Mouse (Mus musculus) heart, embryonic 13.5 days (tissue): ENCODE measurements at regions not wholly inside any gene's neighbourhood (a gene's known extent, or its start where the extent isn't known, plus 50 kb on each side); places are given as distances from the start of the nearest gene placed in this dataset.

Source experiments
- ATAC-seq: fragments of 200-750 bp; cut with Nextera tagmentation; 2 replicates; pipeline ENCODE4 v1.8.0; 2017; ENCODE audit warnings: moderate TSS enrichment; ENCODE audit not compliant: insufficient number of reproducible peaks, low FRiP score, low TSS enrichment; ENCODE audit errors: extremely low read depth
- H3K27ac ChIP-seq: fragments of 300-500 bp; sonication (generic); replicated peaks from 2 replicates; pipeline ENCODE4 v1.5.1; 2015; ENCODE audit warnings: moderate library complexity, mild to moderate bottlenecking, inconsistent platforms
- H3K27me3 ChIP-seq: fragments of 300-500 bp; sonication (generic); replicated peaks from 2 replicates; pipeline ENCODE4 v1.6.1; 2015; ENCODE audit warnings: mild to moderate bottlenecking, inconsistent platforms
- H3K36me3 ChIP-seq: fragments of 300-500 bp; sonication (generic); 2 replicates; pipeline ENCODE4 v1.6.1; 2015; ENCODE audit warnings: mild to moderate bottlenecking, inconsistent platforms
- H3K4me1 ChIP-seq: fragments of 300-500 bp; sonication (generic); 2 replicates; pipeline ENCODE4 v1.6.1; 2015; ENCODE audit warnings: inconsistent platforms
- H3K4me2 ChIP-seq: fragments of 300-500 bp; sonication (generic); 2 replicates; pipeline ENCODE4 v1.6.1; 2015; ENCODE audit warnings: inconsistent platforms, mild to moderate bottlenecking, moderate library complexity
- H3K4me3 ChIP-seq: fragments of 300-500 bp; sonication (generic); 2 replicates; pipeline ENCODE4 v1.5.1; 2015; ENCODE audit warnings: moderate library complexity, mild to moderate bottlenecking, inconsistent platforms
- H3K9ac ChIP-seq: fragments of 300-500 bp; sonication (generic); 2 replicates; pipeline ENCODE4 v1.6.1; 2015; ENCODE audit warnings: inconsistent platforms, mild to moderate bottlenecking, moderate library complexity
- H3K9me3 ChIP-seq: fragments of 300-500 bp; sonication (generic); 2 replicates; pipeline ENCODE4 v1.6.1; 2016; ENCODE audit warnings: inconsistent platforms
- WGBS: fragments of 180-500 bp; shearing (Covaris S2); methylation state at CpG from one replicate; pipeline ENCODE4 v1.1.7; 2015; ENCODE audit warnings: mixed read lengths; 5-methylcytosine and 5-hydroxymethylcytosine counted together

- WGBS = 28% methylated on average over 4 of the region's 4 CpGs
- no peak overlapping the region for H3K9ac ChIP-seq
- no peak for ATAC-seq
These were observed 63.4 kb upstream of the Gm5458 start for GRCm38 (mm10) chr14:19665756-19666155.

GRCm38 (mm10) chr14:19674046-19674445 is 71.7 kb upstream of the Gm5458 start:
- Histone ChIP-seq H3K9me3 (no peaks in the 10 kb centered on the region), H3K4me2 (no peak overlapping the region), H3K27me3 (no peaks in the 10 kb centered on the region), H3K36me3 (no peaks in the 10 kb centered on the region), H3K4me3 (no peak overlapping the region), H3K27ac (no peak overlapping the region), H3K4me1 (no peaks in the 10 kb centered on the region), H3K9ac (no peak overlapping the region)
- 70% methylated on average over 2 of the region's 2 CpGs for WGBS
- no peak for ATAC-seq

More at GRCm38 (mm10) chr14:19665756-19666155, 63.4 kb upstream of the Gm5458 start:
- no peak overlapping the region for H3K4me2 ChIP-seq
- H3K4me1 ChIP-seq = peaks cover 11% of the 10 kb centered on the region
- no peaks in the 10 kb centered on the region for H3K9me3 ChIP-seq
- no peaks in the 10 kb centered on the region for H3K27me3 ChIP-seq
- H3K27ac ChIP-seq = peak overlapping the region; percentile 39; the same call in 1 of the 2 replicates
- H3K36me3 ChIP-seq = no peaks in the 10 kb centered on the region
- no peak overlapping the region for H3K4me3 ChIP-seq

- no peaks in the 10 kb centered on the region for H3K27me3 ChIP-seq
- H3K4me3 ChIP-seq = no peak overlapping the region
- H3K27ac ChIP-seq = no peak overlapping the region
- H3K9me3 ChIP-seq = no peaks in the 10 kb centered on the region
- H3K9ac ChIP-seq = no peak overlapping the region
- peaks cover 2% of the 10 kb centered on the region; the same call in 1 of the 2 replicates for H3K4me1 ChIP-seq
- no peak for ATAC-seq
- no peak overlapping the region for H3K4me2 ChIP-seq
- H3K36me3 ChIP-seq = no peaks in the 10 kb centered on the region
These were observed 62.6 kb upstream of the Nid2 start for GRCm38 (mm10) chr14:19688426-19688825.

GRCm38 (mm10) chr14:19693606-19694005 is 57.5 kb upstream of the Nid2 start:
- Histone ChIP-seq H3K36me3 (no peaks in the 10 kb centered on the region), H3K9me3 (no peaks in the 10 kb centered on the region), H3K4me2 (no peak overlapping the region), H3K4me1 (peaks cover 6% of the 10 kb centered on the region; the same call in 1 of the 2 replicates), H3K4me3 (no peak overlapping the region), H3K27ac (no peak overlapping the region), H3K27me3 (no peaks in the 10 kb centered on the region), H3K9ac (no peak overlapping the region)
- WGBS = 33% methylated on average over 2 of the region's 2 CpGs
- no peak for ATAC-seq

GRCm38 (mm10) chr14:19694289-19694688 is 56.8 kb upstream of the Nid2 start:
- H3K4me3 ChIP-seq = no peak overlapping the region
- H3K4me1 ChIP-seq = peaks cover 6% of the 10 kb centered on the region; the same call in 1 of the 2 replicates
- H3K4me2 ChIP-seq = no peak overlapping the region
- H3K27me3 ChIP-seq = no peaks in the 10 kb centered on the region
- H3K27ac ChIP-seq = no peak overlapping the region
- no peak overlapping the region for H3K9ac ChIP-seq
- no peaks in the 10 kb centered on the region for H3K9me3 ChIP-seq
- no peaks in the 10 kb centered on the region for H3K36me3 ChIP-seq
- ATAC-seq = no peak

- Histone ChIP-seq H3K27ac (no peak overlapping the region), H3K4me2 (no peak overlapping the region), H3K36me3 (no peaks in the 10 kb centered on the region), H3K4me1 (peaks cover 8% of the 10 kb centered on the region), H3K27me3 (no peaks in the 10 kb centered on the region; the same call in 1 of the 2 replicates), H3K9ac (no peak overlapping the region), H3K9me3 (no peaks in the 10 kb centered on the region), H3K4me3 (no peak overlapping the region)
- ATAC-seq = no peak
- 69% methylated on average over 4 of the region's 4 CpGs for WGBS
These were observed 51.6 kb upstream of the Nid2 start for GRCm38 (mm10) chr14:19699497-19699896.
